Mouse (Mus musculus) lung, embryonic 14.5 days (tissue): Measurements from ENCODE around the gene Tut1. TPM values are rescaled to one million over a fixed set of nuclear protein-coding genes. Genes with fewer than 3 reads are reported as not detected.

Experiments used
- ATAC-seq: fragments of 200-750 bp; cut with Nextera tagmentation; 2 replicates; pipeline ENCODE4 v1.8.0; 2017; ENCODE audit warnings: mild to moderate bottlenecking, moderate TSS enrichment, moderate library complexity; ENCODE audit not compliant: insufficient read depth
- DNase-seq: peaks from one replicate; pipeline ENCODE4 v3.0.0-alpha.2; 2015
- H3K27ac ChIP-seq: fragments of 300-500 bp; sonication (generic); 2 replicates; pipeline ENCODE4 v1.5.1; 2014; ENCODE audit warnings: low read depth, mild to moderate bottlenecking, moderate library complexity
- H3K27me3 ChIP-seq: fragments of 300-500 bp; sonication (generic); 2 replicates; pipeline ENCODE4 v1.6.1; 2014; ENCODE audit warnings: low read length, control low read depth; ENCODE audit not compliant: insufficient read depth
- H3K36me3 ChIP-seq: fragments of 300-500 bp; sonication (generic); 2 replicates; pipeline ENCODE4 v1.6.1; 2014; ENCODE audit warnings: control low read depth; ENCODE audit not compliant: insufficient read depth
- H3K4me1 ChIP-seq: fragments of 300-500 bp; sonication (generic); 2 replicates; pipeline ENCODE4 v1.6.1; 2014; ENCODE audit warnings: antibody characterized with exemption, control low read depth; ENCODE audit not compliant: insufficient read depth
- H3K4me2 ChIP-seq: fragments of 300-500 bp; sonication (generic); 2 replicates; pipeline ENCODE4 v1.6.1; 2014; ENCODE audit warnings: mild to moderate bottlenecking
- H3K4me3 ChIP-seq: fragments of 300-500 bp; sonication (generic); 2 replicates; pipeline ENCODE4 v1.5.1; 2014; ENCODE audit warnings: low read depth, low read length
- H3K9ac ChIP-seq: fragments of 300-500 bp; sonication (generic); 2 replicates; pipeline ENCODE4 v1.6.1; 2014
- H3K9me3 ChIP-seq: fragments of 300-500 bp; sonication (generic); 2 replicates; pipeline ENCODE4 v1.6.1; 2016; ENCODE audit warnings: low read depth, low read length, control low read depth
- CTCF ChIP-seq: IDR thresholded peaks from 2 replicates; pipeline ENCODE4 v1.5.1; 2016; ENCODE audit warnings: antibody characterized with exemption, low read depth
- WGBS: fragments of 180-500 bp; shearing (Covaris S2); extraction: QIAGEN DNeasy Blood & Tissue Kit; methylation state at CpG from one replicate; pipeline ENCODE4 v1.1.7; 2014; 5-methylcytosine and 5-hydroxymethylcytosine counted together
- polyA plus RNA-seq: library from polyadenylated mRNA; unstranded; fragments of >200 nt; fragmentation: Nextera tagmentation; extraction: Ambion mirVana; gene quantifications from 2 replicates; pipeline ENCODE4 v1.2.1, GENCODE M21; 2014

The Tut1 gene
- polyA plus RNA-seq, 1 experiment from 2014 or later, result 28.4 TPM

GRCm38 (mm10) chr19:8989066-8989566 lies 35.5 kb downstream of the Tut1 start, which contains the start of gene Ahnak:
TSS of gene Ahnak (plus strand) at chr19:8989284.
- H3K36me3 ChIP-seq, result no peaks in the 10 kb centered on the region
- no peak for TF ChIP-seq CTCF
- H3K4me2 ChIP-seq, result peak within 1 kb of the TSS; percentile 87
- no peaks in the 10 kb centered on the region; the same call in 1 of the 2 replicates for H3K27me3 ChIP-seq
- H3K9me3 ChIP-seq, result no peaks in the 10 kb centered on the region
- under 1% methylated on average over 42 of the region's 42 CpGs for WGBS
- ATAC-seq, result peak; percentile 59
- DNase-seq, result peak; percentile 78
- peak within 1 kb of the TSS; percentile 80 for H3K9ac ChIP-seq
- H3K27ac ChIP-seq, result peak within 1 kb of the TSS; percentile 91
- peak within 1 kb of the TSS; percentile 73 for H3K4me3 ChIP-seq
- peaks cover 39% of the 10 kb centered on the region for H3K4me1 ChIP-seq

DNA sequence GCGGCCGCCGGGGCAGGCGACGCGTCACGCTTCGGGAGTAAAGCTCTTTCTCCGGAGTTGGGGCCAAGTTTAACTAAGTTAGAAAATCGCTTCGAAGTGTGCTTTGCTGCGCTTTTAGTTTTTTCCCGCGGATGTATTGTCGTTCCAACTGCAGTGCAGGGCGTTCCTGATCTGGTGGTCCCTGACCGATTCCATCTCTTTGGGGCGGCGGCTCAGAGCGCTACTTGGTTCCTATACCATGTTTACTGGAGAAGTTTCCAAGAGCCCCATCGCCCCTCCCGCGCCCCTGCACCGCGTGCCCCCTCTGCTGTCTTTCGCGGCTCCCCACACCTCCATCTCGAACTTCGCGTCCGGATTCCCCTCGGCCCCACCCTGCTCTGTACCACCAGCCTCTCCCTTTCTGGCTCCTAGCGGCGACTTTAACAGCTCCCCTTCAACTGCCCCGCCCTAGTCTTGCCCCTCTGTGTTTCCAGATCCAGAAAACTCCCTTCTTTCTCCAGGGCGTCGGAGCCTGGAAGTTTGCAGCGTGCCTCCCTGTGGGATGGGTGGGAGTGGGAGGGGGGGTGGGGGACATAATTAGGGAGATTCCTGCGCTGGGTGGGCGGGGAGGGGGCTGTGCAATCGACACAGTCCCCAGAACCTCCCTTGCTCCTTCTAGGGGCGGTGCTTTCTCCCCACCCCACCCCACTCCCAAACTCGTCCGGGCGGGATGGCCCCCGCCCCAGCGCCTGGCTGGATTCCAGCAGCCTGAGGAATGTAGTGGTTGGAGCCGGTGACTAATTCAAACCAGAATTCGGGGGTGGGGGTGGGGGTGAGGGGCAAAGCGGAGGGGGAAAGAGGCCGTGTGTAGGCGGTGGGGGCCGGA lies 36.2 kb downstream of the Tut1 start:
- Histone ChIP-seq H3K4me1 (peaks cover 32% of the 10 kb centered on the region), H3K9me3 (no peaks in the 10 kb centered on the region)
- TF ChIP-seq CTCF, result peak; percentile 37; the same call in 1 of the 2 replicates

DNA sequence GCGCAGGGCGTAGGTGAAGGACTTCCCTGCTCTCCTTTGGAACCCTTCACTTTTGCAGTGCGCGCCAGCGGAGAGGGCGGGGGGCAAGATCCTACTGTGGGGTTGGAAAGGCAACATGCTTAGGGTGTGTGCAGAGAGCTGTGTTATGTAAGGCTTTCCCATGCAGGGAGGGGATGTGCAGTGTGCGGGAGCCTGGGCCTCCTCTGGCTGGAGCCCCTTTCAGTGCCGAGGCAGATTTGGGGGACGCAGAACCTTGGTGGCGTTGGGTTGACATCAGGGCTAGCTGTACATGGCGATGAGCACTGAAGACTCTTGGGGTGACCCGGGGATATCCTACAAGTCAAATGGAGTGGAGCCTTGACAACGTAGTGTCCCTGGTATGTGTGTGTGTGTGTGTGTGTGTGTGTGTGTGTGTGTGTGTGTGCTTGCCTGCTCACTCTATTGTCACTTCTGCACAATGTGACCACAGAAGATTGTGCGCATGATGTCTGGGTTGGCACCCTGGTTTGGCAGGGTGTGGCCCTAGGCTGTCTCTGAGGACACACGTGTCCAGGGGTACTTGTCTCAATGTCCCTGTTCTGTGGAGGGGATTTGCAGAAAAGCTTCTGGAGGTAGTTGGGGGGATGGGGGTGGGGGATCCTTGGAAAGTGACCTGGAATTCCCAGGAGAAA lies 36.9 kb downstream of the Tut1 start:
- 13% methylated on average over 15 of the region's 15 CpGs for WGBS
- no peaks in the 10 kb centered on the region; the same call in 1 of the 2 replicates for H3K27me3 ChIP-seq
- DNase-seq (no peak), ATAC-seq (peak; percentile 75)
- H3K27ac ChIP-seq, result peak overlapping the region; percentile 91
- peak overlapping the region; percentile 87 for H3K4me2 ChIP-seq
- no peak for TF ChIP-seq CTCF
- H3K4me1 ChIP-seq, result peaks cover 31% of the 10 kb centered on the region
- no peaks in the 10 kb centered on the region for H3K36me3 ChIP-seq
- H3K9ac ChIP-seq, result peak overlapping the region; percentile 80
- H3K4me3 ChIP-seq, result peak overlapping the region; percentile 73
- H3K9me3 ChIP-seq, result no peaks in the 10 kb centered on the region

More for the DNA sequence above, 36.2 kb downstream of the Tut1 start:
- H3K4me2 ChIP-seq, result peak overlapping the region; percentile 87
- H3K4me3 ChIP-seq, result peak overlapping the region; percentile 73
- under 1% methylated on average over 50 of the region's 53 CpGs for WGBS
- peak overlapping the region; percentile 91 for H3K27ac ChIP-seq
- no peaks in the 10 kb centered on the region; the same call in 1 of the 2 replicates for H3K27me3 ChIP-seq
- ATAC-seq (peak; percentile 77), DNase-seq (peak; percentile 95)
- no peaks in the 10 kb centered on the region for H3K36me3 ChIP-seq
- H3K9ac ChIP-seq, result peak overlapping the region; percentile 80

DNA sequence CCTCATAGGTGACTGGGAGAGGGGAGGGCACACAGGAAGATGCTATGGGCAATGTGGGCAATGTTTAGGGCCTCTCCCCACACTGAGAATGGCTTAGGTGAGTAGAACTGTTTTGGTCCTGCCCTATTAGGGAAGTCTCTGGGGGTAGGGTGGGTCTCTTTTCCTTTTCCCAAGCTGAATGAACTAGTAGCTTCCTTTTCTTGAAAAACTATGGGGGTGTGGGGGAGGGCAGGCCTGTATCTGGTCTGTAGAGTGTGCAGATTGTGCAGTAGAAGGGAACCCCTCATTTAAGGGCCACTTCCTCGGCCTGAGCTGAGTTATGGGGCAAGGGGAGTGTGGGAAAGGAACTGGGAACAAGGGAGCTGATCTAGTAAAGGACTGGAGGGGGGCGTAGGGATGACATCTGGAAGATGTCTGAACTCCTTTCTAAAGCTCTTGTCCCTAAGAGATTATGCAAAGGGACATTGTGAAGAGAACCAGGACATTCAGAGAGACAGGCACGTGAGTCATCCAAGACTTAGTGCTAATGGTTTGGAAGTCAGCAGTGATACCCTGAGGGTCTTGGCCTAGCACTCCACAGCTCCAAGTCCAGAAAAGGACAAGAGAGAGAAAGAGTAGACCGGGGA lies 37.7 kb downstream of the Tut1 start:
- Histone ChIP-seq H3K9me3 (no peaks in the 10 kb centered on the region), H3K4me1 (peaks cover 27% of the 10 kb centered on the region), H3K27ac (peak overlapping the region; percentile 91), H3K4me3 (peak overlapping the region; percentile 73), H3K9ac (peak overlapping the region; percentile 32; the same call in 1 of the 2 replicates), H3K36me3 (no peaks in the 10 kb centered on the region), H3K4me2 (peak overlapping the region; percentile 87), H3K27me3 (no peaks in the 10 kb centered on the region; the same call in 1 of the 2 replicates)
- no peak for TF ChIP-seq CTCF
- WGBS, result 56% methylated on average over 4 of the region's 4 CpGs
- no peak for DNase-seq
- ATAC-seq, result no peak

DNA sequence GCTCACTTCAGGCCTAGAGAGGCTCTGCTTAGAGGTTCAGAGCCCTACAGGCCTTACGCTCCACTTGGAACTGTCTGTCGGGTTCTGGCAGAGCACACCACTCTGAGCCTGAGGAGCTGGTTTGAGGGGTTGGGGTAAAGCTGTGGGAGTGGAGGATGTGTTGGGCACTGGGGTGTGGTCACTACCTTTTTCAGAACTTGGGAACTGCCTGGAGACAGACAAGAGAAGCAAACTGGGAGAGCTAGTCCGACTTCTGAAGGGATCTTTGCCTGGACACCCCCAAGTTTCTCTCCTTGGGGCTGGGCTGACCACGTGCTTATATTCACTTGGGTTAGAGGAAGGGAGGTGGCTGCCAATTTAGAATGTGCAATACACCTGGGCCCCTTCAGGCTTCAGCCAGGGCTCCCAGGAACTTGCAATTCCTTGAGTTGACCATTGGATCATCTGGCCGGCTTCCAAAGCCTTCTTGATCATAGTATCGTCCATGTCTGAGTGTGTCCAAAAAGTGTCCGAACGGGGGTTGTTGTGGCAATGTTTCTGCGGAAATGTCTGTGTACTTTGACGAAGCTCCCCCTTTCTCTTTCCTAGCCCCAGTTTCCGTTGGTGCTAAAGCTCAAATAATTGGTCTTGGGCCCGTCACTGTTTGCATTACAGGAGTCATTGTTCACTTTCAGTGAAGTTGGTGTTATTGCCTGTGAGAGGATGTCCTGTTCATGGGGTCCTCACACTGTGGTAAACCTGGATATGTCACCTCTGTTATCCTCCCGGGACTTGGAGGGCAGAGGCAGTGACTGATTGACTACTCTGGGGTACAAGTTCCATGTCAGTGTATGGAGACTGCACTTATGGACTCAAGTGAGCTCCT lies 38.5 kb downstream of the Tut1 start:
- Histone ChIP-seq H3K36me3 (no peaks in the 10 kb centered on the region), H3K4me1 (peaks cover 27% of the 10 kb centered on the region), H3K4me2 (peak overlapping the region; percentile 87), H3K27ac (peak overlapping the region; percentile 91), H3K9me3 (no peaks in the 10 kb centered on the region), H3K27me3 (no peaks in the 10 kb centered on the region; the same call in 1 of the 2 replicates), H3K4me3 (peak overlapping the region; percentile 73; the same call in 1 of the 2 replicates), H3K9ac (peak overlapping the region; percentile 32; the same call in 1 of the 2 replicates)
- DNase-seq (peak; percentile 42), ATAC-seq (no peak)
- 62% methylated on average over 13 of the region's 13 CpGs for WGBS
- no peak for TF ChIP-seq CTCF
